Mouse (Mus musculus) MEL (cell line): Measurements from ENCODE around the gene Iqschfp. TPM values are rescaled to one million over a fixed set of nuclear protein-coding genes. Genes with fewer than 3 reads are reported as not detected.

Experiments
- DNase-seq: peaks from one replicate; pipeline ENCODE4 v3.0.0; 2011; ENCODE audit warnings: low read depth, low spot score
- H3K27ac ChIP-seq: 2 replicates; pipeline ENCODE4 v1.5.1; 2012; ENCODE audit warnings: low read depth, mild to moderate bottlenecking, control low read depth, low read length, moderate library complexity; ENCODE audit not compliant: control insufficient read depth
- H3K27me3 ChIP-seq, 2 experiments: fragments of 150-350 bp in 1 of 2; sonication (generic) in 1 of 2; 2 replicates each; pipeline ENCODE4 v1.6.1; 2012; ENCODE audit warnings: low read length in 2 of 2, mild to moderate bottlenecking in 2 of 2, improper control_type of control experiment in 1 of 2, moderate library complexity in 1 of 2; ENCODE audit not compliant: insufficient read depth in 2 of 2, control insufficient read depth in 1 of 2
- H3K36me3 ChIP-seq, 2 experiments: 2 replicates each; pipeline ENCODE4 v1.6.1; 2012 to 2014; ENCODE audit warnings: low read length in 2 of 2, improper control_type of control experiment in 1 of 2, inconsistent platforms in 1 of 2, mild to moderate bottlenecking in 1 of 2; ENCODE audit not compliant: insufficient read depth in 2 of 2, control insufficient read depth in 1 of 2
- H3K4me1 ChIP-seq, 2 experiments: fragments of 150-350 bp in 1 of 2; sonication (generic) in 1 of 2; 2 replicates each; pipeline ENCODE4 v1.6.1; 2012; ENCODE audit warnings: low read length in 2 of 2, improper control_type of control experiment in 1 of 2, mild to moderate bottlenecking in 1 of 2; ENCODE audit not compliant: insufficient read depth in 2 of 2, control insufficient read depth in 1 of 2
- H3K4me3 ChIP-seq, 2 experiments: fragments of 150-350 bp in 1 of 2; sonication (generic) in 1 of 2; 2 replicates each; pipeline ENCODE4 v1.5.1; 2012; ENCODE audit warnings: low read depth in 2 of 2, low read length in 2 of 2, mild to moderate bottlenecking in 2 of 2, moderate library complexity in 2 of 2, control low read depth in 1 of 2, improper control_type of control experiment in 1 of 2; ENCODE audit not compliant: control insufficient read depth in 1 of 2, insufficient read depth in 1 of 2
- H3K79me2 ChIP-seq: 2 replicates; pipeline ENCODE4 v1.6.1; 2012; ENCODE audit warnings: mild to moderate bottlenecking, low read length, moderate library complexity; ENCODE audit not compliant: control insufficient read depth, poor library complexity, insufficient read depth
- H3K9ac ChIP-seq: 2 replicates; pipeline ENCODE4 v1.6.1; 2012; ENCODE audit warnings: low read depth, mild to moderate bottlenecking, control low read depth, low read length, moderate library complexity; ENCODE audit not compliant: control insufficient read depth, poor library complexity, severe bottlenecking
- H3K9me3 ChIP-seq: fragments of 150-350 bp; sonication (generic); replicated peaks from 2 replicates; pipeline ENCODE4 v1.6.1; 2012; ENCODE audit warnings: mild to moderate bottlenecking, low read length, improper control_type of control experiment, moderate library complexity; ENCODE audit not compliant: insufficient read depth
- BHLHE40 ChIP-seq: IDR thresholded peaks from 2 replicates; pipeline ENCODE4 v1.6.1; 2012; ENCODE audit warnings: low read depth, mild to moderate bottlenecking, inconsistent platforms, low read length, improper control_type of control experiment, borderline replicate concordance
- CHD2 ChIP-seq: IDR thresholded peaks from 2 replicates; pipeline ENCODE4 v1.6.1; 2011; ENCODE audit warnings: low read length, improper control_type of control experiment
- E2F4 ChIP-seq: IDR thresholded peaks from 2 replicates; pipeline ENCODE4 v1.6.1; 2011; ENCODE audit warnings: low read depth, low read length, improper control_type of control experiment, borderline replicate concordance
- ELF1 ChIP-seq: IDR thresholded peaks from 2 replicates; pipeline ENCODE4 v1.6.1; 2014; ENCODE audit warnings: low read depth, mild to moderate bottlenecking, inconsistent platforms, low read length, improper control_type of control experiment, moderate library complexity
- EP300 ChIP-seq, 2 experiments: IDR thresholded peaks; 2 replicates each; pipeline ENCODE4 v1.6.1; 2011; ENCODE audit warnings: improper control_type of control experiment in 2 of 2, low read length in 2 of 2, low read depth in 1 of 2, mild to moderate bottlenecking in 1 of 2
- ETS1 ChIP-seq: IDR thresholded peaks from 2 replicates; pipeline ENCODE4 v1.6.1; 2012; ENCODE audit warnings: low read depth, mild to moderate bottlenecking, inconsistent platforms, low read length, improper control_type of control experiment, moderate library complexity
- GATA1 ChIP-seq: IDR thresholded peaks from 2 replicates; pipeline ENCODE4 v1.6.1; 2011; ENCODE audit warnings: low read depth, low read length, improper control_type of control experiment
- JUND ChIP-seq: IDR thresholded peaks from 2 replicates; pipeline ENCODE4 v1.6.1; 2011; ENCODE audit warnings: low read depth, mild to moderate bottlenecking, improper control_type of control experiment, low read length
- MAZ ChIP-seq: IDR thresholded peaks from 2 replicates; pipeline ENCODE4 v1.6.1; 2012; ENCODE audit warnings: low read depth, mild to moderate bottlenecking, inconsistent platforms, low read length, improper control_type of control experiment
- MYB ChIP-seq: IDR thresholded peaks from 2 replicates; pipeline ENCODE4 v1.6.1; 2011; ENCODE audit warnings: mild to moderate bottlenecking, low read depth, low read length, improper control_type of control experiment
- MYC ChIP-seq: IDR thresholded peaks from 2 replicates; pipeline ENCODE4 v1.6.1; 2011; ENCODE audit warnings: low read depth, mild to moderate bottlenecking, low read length, improper control_type of control experiment, moderate library complexity
- NRF1 ChIP-seq: IDR thresholded peaks from 2 replicates; pipeline ENCODE4 v1.6.1; 2014; ENCODE audit warnings: low read depth, mild to moderate bottlenecking, inconsistent platforms, low read length, improper control_type of control experiment, moderate library complexity; ENCODE audit not compliant: poor library complexity, insufficient read depth, severe bottlenecking
- POLR2A ChIP-seq, 2 experiments: IDR thresholded peaks; 2 replicates each; pipeline ENCODE4 v1.6.1; 2011 to 2012; ENCODE audit warnings: low read length in 2 of 2, mild to moderate bottlenecking in 2 of 2, control low read depth in 1 of 2, improper control_type of control experiment in 1 of 2, low read depth in 1 of 2, moderate library complexity in 1 of 2; ENCODE audit not compliant: control insufficient read depth in 1 of 2, insufficient read depth in 1 of 2, poor library complexity in 1 of 2
- RCOR1 ChIP-seq: IDR thresholded peaks from 2 replicates; pipeline ENCODE4 v1.6.1; 2012; ENCODE audit warnings: low read depth, mild to moderate bottlenecking, inconsistent platforms, low read length, improper control_type of control experiment
- SIN3A ChIP-seq: IDR thresholded peaks from 2 replicates; pipeline ENCODE4 v1.6.1; 2012; ENCODE audit warnings: low read length, improper control_type of control experiment, inconsistent platforms
- SMC3 ChIP-seq: IDR thresholded peaks from 2 replicates; pipeline ENCODE4 v1.6.1; 2011; ENCODE audit warnings: low read depth, low read length, improper control_type of control experiment
- TAL1 ChIP-seq: IDR thresholded peaks from 2 replicates; pipeline ENCODE4 v1.6.1; 2012; ENCODE audit warnings: mild to moderate bottlenecking, inconsistent platforms, low read length, moderate library complexity, mixed read lengths
- UBTF ChIP-seq: IDR thresholded peaks from 2 replicates; pipeline ENCODE4 v1.6.1; 2012; ENCODE audit warnings: low read depth, mild to moderate bottlenecking, inconsistent platforms, low read length, improper control_type of control experiment, moderate library complexity, borderline replicate concordance; ENCODE audit not compliant: insufficient read depth
- USF1 ChIP-seq: IDR thresholded peaks from 2 replicates; pipeline ENCODE4 v1.6.1; 2014; ENCODE audit warnings: low read depth, mild to moderate bottlenecking, inconsistent platforms, low read length, improper control_type of control experiment, moderate library complexity
- ZC3H11A ChIP-seq: IDR thresholded peaks from 2 replicates; pipeline ENCODE4 v1.6.1; 2012; ENCODE audit warnings: low read depth, mild to moderate bottlenecking, inconsistent platforms, low read length, improper control_type of control experiment
- ZNF384 ChIP-seq: IDR thresholded peaks from 2 replicates; pipeline ENCODE4 v1.6.1; 2012; ENCODE audit warnings: low read depth, mild to moderate bottlenecking, inconsistent platforms, low read length, improper control_type of control experiment
- polyA plus RNA-seq, 2 experiments: library from polyadenylated mRNA; stranded (reverse) in 1 of 2; unstranded in 1 of 2; fragments of >175 nt in 1 of 2; fragments of >200 nt in 1 of 2; gene quantifications; 2 replicates each; pipeline versions ENCODE4 v1.2.1 to v1.2.4; 2012; ENCODE audit warnings: low replicate concordance in 2 of 2, low read depth in 1 of 2; ENCODE audit not compliant: insufficient read length in 2 of 2, insufficient read depth in 1 of 2, missing spikeins in 1 of 2
- total RNA-seq: library from RNA; depleted of rRNA; stranded (reverse); fragments of 300-350 nt; gene quantifications from 2 replicates; pipeline ENCODE4 v1.2.3, GENCODE M21; 2012

The Iqschfp gene
- total and polyA plus RNA-seq, 3 experiments, result not detected

DNA sequence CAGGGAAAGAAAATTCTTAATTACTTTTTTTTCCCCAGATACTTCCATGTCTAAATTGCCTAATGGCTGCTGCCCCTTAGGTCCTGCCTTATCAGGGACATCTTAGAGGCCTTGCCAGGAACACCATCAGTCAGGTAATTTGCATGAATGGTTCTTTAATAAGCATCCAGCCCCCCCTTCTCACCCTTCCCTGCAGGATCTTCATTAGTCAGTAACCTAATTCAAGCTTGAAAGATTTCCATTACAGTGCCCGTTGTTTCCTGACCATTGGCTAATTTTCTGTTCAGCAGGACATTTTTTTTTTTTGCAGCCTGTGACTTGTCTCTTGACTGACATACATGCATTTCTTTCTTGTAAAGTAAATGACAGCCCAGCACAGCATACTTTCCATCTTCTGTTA, 123.8 kb downstream of the Iqschfp start:
- Histone ChIP-seq H3K9ac (no peak overlapping the region), H3K4me3 (no peak overlapping the region), H3K79me2 (no peaks in the 10 kb centered on the region), H3K4me1 (no peaks in the 10 kb centered on the region), H3K27me3 (no peaks in the 10 kb centered on the region), H3K27ac (no peak overlapping the region), H3K36me3 (no peaks in the 10 kb centered on the region), H3K9me3 (no peaks in the 10 kb centered on the region)
- no peak for TF ChIP-seq JUND
- TF ChIP-seq MYB, result no peak
- no peak for TF ChIP-seq RCOR1
- no peak for TF ChIP-seq ZNF384
- TF ChIP-seq MAZ, result no peak
- DNase-seq, result no peak

DNA sequence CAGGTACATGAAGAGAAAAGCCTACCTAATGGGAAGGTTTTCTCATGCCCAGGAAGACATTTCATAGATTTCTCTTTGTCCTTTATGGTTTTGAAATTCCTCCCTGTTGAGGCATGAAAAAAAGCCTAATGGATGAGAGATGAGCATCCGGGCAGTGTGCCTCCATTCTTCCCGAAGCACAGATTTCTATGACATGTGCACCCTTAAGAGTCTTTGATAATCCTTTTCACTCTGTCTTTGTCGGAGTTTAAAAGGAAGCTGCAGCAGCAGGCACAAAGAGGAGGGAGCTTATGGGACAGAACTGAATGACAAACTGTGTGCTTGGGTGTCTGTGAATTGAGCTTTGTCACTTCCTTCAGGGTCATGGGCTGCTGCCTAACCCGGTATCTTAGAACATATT, 127.4 kb downstream of the Iqschfp start:
- no peaks in the 10 kb centered on the region for H3K4me1 ChIP-seq
- no peak overlapping the region for H3K4me3 ChIP-seq
- H3K27ac ChIP-seq, result no peak overlapping the region
- no peak for TF ChIP-seq SIN3A
- no peak for TF ChIP-seq ETS1
- TF ChIP-seq ELF1, result no peak
- TF ChIP-seq RCOR1, result no peak
- TF ChIP-seq TAL1, result no peak
- no peak for TF ChIP-seq MYC
- no peak for TF ChIP-seq MAZ
- no peak for TF ChIP-seq MYB
- TF ChIP-seq SMC3, result no peak
- TF ChIP-seq POLR2A (IDR thresholded peaks at IDR 0.05; ENCODE audit: control insufficient read depth in 1 of 2, insufficient read depth in 1 of 2, low read depth in 1 of 2, low read length in 2 of 2, poor library complexity in 1 of 2), result no peak
- TF ChIP-seq UBTF, result no peak
- no peak for TF ChIP-seq BHLHE40
- no peak for TF ChIP-seq USF1
- no peak for TF ChIP-seq EP300 (IDR thresholded peaks at IDR 0.05; ENCODE audit: low read depth in 1 of 2, low read length in 2 of 2)
- no peak for TF ChIP-seq ZNF384
- no peak for TF ChIP-seq NRF1
- no peak for TF ChIP-seq GATA1
- no peak for TF ChIP-seq ZC3H11A
- no peak for TF ChIP-seq CHD2
- TF ChIP-seq E2F4, result no peak
- TF ChIP-seq, all 39 proteins: peak for 0
- H3K9ac ChIP-seq, result no peak overlapping the region
- H3K79me2 ChIP-seq, result no peaks in the 10 kb centered on the region
- H3K9me3 ChIP-seq, result no peaks in the 10 kb centered on the region
- DNase-seq, result no peak
- H3K27me3 ChIP-seq, result no peaks in the 10 kb centered on the region
- H3K36me3 ChIP-seq, result no peaks in the 10 kb centered on the region
